25 mouse cellular contexts compared by ENCODE assay signal in genomic region chr9:29451232-29451631, GRCm38 (mm10).
DNase-seq lines count a peak whose midpoint lies in the region; ATAC-seq and TF ChIP-seq lines count a peak whose summit lies in the region.
"Had no signal": no experiment of that assay in that cellular context is flagged by ENCODE, and none has a peak within 500 bp of the region (broad histone marks: within the 10 kb centered on the region; RNA-seq: fewer than 3 reads in every experiment).

No protein-coding gene starts in this region.

- no peak overlapping the region for H3K9ac ChIP-seq in heart, adult 2 months (ENCODE audit: low read depth, low read length)
- H3K9ac ChIP-seq in heart, embryonic 13.5 days, result no peak overlapping the region
- no peak overlapping the region for H3K9ac ChIP-seq in heart, embryonic 16.5 days (ENCODE audit: low read length)
- H3K9ac ChIP-seq: embryonic facial prominence, embryonic 12.5 days; forebrain, embryonic 13.5 days had no signal

- WGBS in heart, embryonic 10.5 days, result 65% methylated on average over 1 of the region's 1 CpGs
- 41% methylated on average over 1 of the region's 1 CpGs for WGBS in heart, adult 2 months
- 41% methylated on average over 1 of the region's 1 CpGs for WGBS in heart, embryonic 13.5 days
- 52% methylated on average over 1 of the region's 1 CpGs for WGBS in heart, embryonic 16.5 days

- TF ChIP-seq POLR2A in heart, adult 2 months (IDR thresholded peaks at IDR 0.05; ENCODE audit: insufficient read depth, low read depth, low read length), result no peak

- intact Hi-C loops in heart, adult 2 months (cut with DNase I), result no loop called here
- intact Hi-C loops in heart, postnatal 14 days (cut with DNase I), result no loop called here

- peak overlapping the region; percentile 42; the same call in 1 of the 2 replicates for H3K27ac ChIP-seq in heart, embryonic 10.5 days
- H3K27ac ChIP-seq in heart, adult 2 months, result no peak overlapping the region
- peak overlapping the region; percentile 52 for H3K27ac ChIP-seq in heart, embryonic 13.5 days (replicated peaks)
- 0 out of 2 replicates have a peak overlapping the region, but pooled peaks have one; percentile 25 for H3K27ac ChIP-seq in heart, embryonic 16.5 days (ENCODE audit: low read length)
- H3K27ac ChIP-seq: embryonic facial prominence, embryonic 10.5 days; embryonic facial prominence, embryonic 12.5 days; forebrain, embryonic 13.5 days had no signal

- TF ChIP-seq EP300 in heart, adult 2 months (IDR thresholded peaks at IDR 0.05; ENCODE audit: insufficient read depth, low read depth, low read length), result no peak

- ATAC-seq in frontal cortex, adult (ENCODE audit: low TSS enrichment), result 0 out of 2 replicates have a peak, but pooled peaks have one; percentile 41
- ATAC-seq in heart, embryonic 13.5 days (ENCODE audit: extremely low read depth, insufficient number of reproducible peaks, low FRiP score, low TSS enrichment), result no peak
- peak; percentile 63; the same call in 1 of the 2 replicates for ATAC-seq in heart, embryonic 16.5 days (replicated peaks; ENCODE audit: extremely low read depth, insufficient read depth, low FRiP score)
- ATAC-seq: activated CD4-positive, CD25-positive, alpha-beta regulatory T cell, adult 4 months; CD4-positive, CD25-positive, alpha-beta regulatory T cell, adult 4 months; forebrain, embryonic 13.5 days; Patski had no signal

- no peaks in the 10 kb centered on the region for H3K36me3 ChIP-seq in heart, embryonic 10.5 days
- H3K36me3 ChIP-seq in heart, adult 2 months (ENCODE audit: control insufficient read depth, insufficient read depth, low read length), result no peaks in the 10 kb centered on the region
- H3K36me3 ChIP-seq in heart, embryonic 13.5 days, result no peaks in the 10 kb centered on the region
- no peaks in the 10 kb centered on the region for H3K36me3 ChIP-seq in heart, embryonic 16.5 days (ENCODE audit: control insufficient read depth, insufficient read depth)
- H3K36me3 ChIP-seq: embryonic facial prominence, embryonic 10.5 days; embryonic facial prominence, embryonic 12.5 days; G1E had no signal

- no peaks in the 10 kb centered on the region for H3K9me3 ChIP-seq in heart, embryonic 10.5 days
- H3K9me3 ChIP-seq in heart, embryonic 13.5 days, result no peaks in the 10 kb centered on the region
- no peaks in the 10 kb centered on the region for H3K9me3 ChIP-seq in heart, embryonic 16.5 days (replicated peaks; ENCODE audit: control insufficient read depth, low read length)
- H3K9me3 ChIP-seq: embryonic facial prominence, embryonic 10.5 days; embryonic facial prominence, embryonic 12.5 days; forebrain, embryonic 13.5 days; G1E had no signal

- no peaks in the 10 kb centered on the region for H3K4me1 ChIP-seq in heart, embryonic 10.5 days
- no peaks in the 10 kb centered on the region for H3K4me1 ChIP-seq in heart, adult 2 months (ENCODE audit: control insufficient read depth, insufficient read depth, low read length)
- H3K4me1 ChIP-seq in heart, embryonic 13.5 days, result peaks cover 13% of the 10 kb centered on the region
- H3K4me1 ChIP-seq in heart, embryonic 16.5 days (ENCODE audit: control insufficient read depth, insufficient read depth, low read length), result 0 out of 2 replicates have a peak, but pooled peaks cover 2% of the 10 kb centered on the region
- H3K4me1 ChIP-seq: embryonic facial prominence, embryonic 10.5 days; embryonic facial prominence, embryonic 12.5 days; forebrain, embryonic 13.5 days had no signal

- no peak for TF ChIP-seq CTCF in heart, adult 2 months (IDR thresholded peaks at IDR 0.05)

- no peaks in the 10 kb centered on the region for H3K27me3 ChIP-seq in heart, embryonic 10.5 days (ENCODE audit: insufficient read depth, poor library complexity, severe bottlenecking)
- no peaks in the 10 kb centered on the region for H3K27me3 ChIP-seq in heart, adult 2 months (ENCODE audit: control insufficient read depth, insufficient read depth, low read length)
- H3K27me3 ChIP-seq in heart, embryonic 13.5 days (replicated peaks), result no peaks in the 10 kb centered on the region
- H3K27me3 ChIP-seq in heart, embryonic 16.5 days (ENCODE audit: control insufficient read depth, insufficient read depth, low read length), result no peaks in the 10 kb centered on the region
- H3K27me3 ChIP-seq: CH12.LX; embryonic facial prominence, embryonic 12.5 days; forebrain, embryonic 13.5 days had no signal

- H3K4me2 ChIP-seq in heart, embryonic 13.5 days, result no peak overlapping the region
- H3K4me2 ChIP-seq in heart, embryonic 16.5 days (ENCODE audit: low read depth, low read length), result no peak overlapping the region
- H3K4me2 ChIP-seq: embryonic facial prominence, embryonic 12.5 days; forebrain, embryonic 13.5 days had no signal

- no peaks in the 10 kb centered on the region for H3K79me2 ChIP-seq in heart, adult 2 months (replicated peaks; ENCODE audit: control insufficient read depth, insufficient read depth, low read length)

- DNase-seq in frontal cortex, postnatal 25 days (ENCODE audit: low spot score in 2 of 2), result no peak
- DNase-seq in heart, embryonic 10.5 days (ENCODE audit: low spot score), result no peak
- DNase-seq in heart, adult 2 months, result no peak
- no peak for DNase-seq in heart, adult 8-10 months (ENCODE audit: low spot score)
- no peak for DNase-seq in heart, postnatal 14 days
- DNase-seq: adrenal gland, adult 8-10 months; adrenal gland, postnatal 14 days; adrenal gland, postnatal 36 days; B cell, adult 2 months; cerebellum, adult 11-12 months; cerebellum, adult 2 months; cerebellum, adult 9-10 months; cerebellum, postnatal 10 days; cerebellum, postnatal 25 days had no signal

- no peak overlapping the region for H3K4me3 ChIP-seq in heart, embryonic 10.5 days
- no peak overlapping the region for H3K4me3 ChIP-seq in heart, adult 2 months
- no peak overlapping the region for H3K4me3 ChIP-seq in heart, embryonic 13.5 days
- no peak overlapping the region for H3K4me3 ChIP-seq in heart, embryonic 16.5 days (ENCODE audit: low read length)
- H3K4me3 ChIP-seq: embryonic facial prominence, embryonic 10.5 days; embryonic facial prominence, embryonic 12.5 days; forebrain, embryonic 13.5 days had no signal
